Mouse (Mus musculus) limb, embryonic 14.5 days (tissue): ENCODE results near the gene Prpf31. TPM values are rescaled to one million over a fixed set of nuclear protein-coding genes. Genes with fewer than 3 reads are reported as not detected.
A peak's percentile ranks its signal among the peaks of the same experiment; 100 is the strongest.

Experiments
- ATAC-seq: fragments of 200-750 bp; cut with Nextera tagmentation; 2 replicates; pipeline ENCODE4 v1.8.0; 2017; ENCODE audit warnings: low read depth, moderate number of reproducible peaks, moderate TSS enrichment; ENCODE audit not compliant: low FRiP score
- DNase-seq: peaks from one replicate; pipeline ENCODE4 v3.0.0-alpha.2; 2015; ENCODE audit warnings: low spot score
- H3K27ac ChIP-seq: fragments of 300-500 bp; sonication (generic); replicated peaks from 2 replicates; pipeline ENCODE4 v1.5.1; 2014; ENCODE audit warnings: low read depth, mild to moderate bottlenecking, low read length, moderate library complexity, mixed read lengths
- H3K27me3 ChIP-seq: fragments of 300-500 bp; sonication (generic); 2 replicates; pipeline ENCODE4 v1.6.1; 2014; ENCODE audit warnings: low read length, mixed read lengths; ENCODE audit not compliant: control insufficient read depth, insufficient read depth
- H3K36me3 ChIP-seq: fragments of 300-500 bp; sonication (generic); 2 replicates; pipeline ENCODE4 v1.6.1; 2014; ENCODE audit warnings: mild to moderate bottlenecking, low read length, moderate library complexity, mixed read lengths; ENCODE audit not compliant: control insufficient read depth, insufficient read depth
- H3K4me1 ChIP-seq: fragments of 300-500 bp; sonication (generic); 2 replicates; pipeline ENCODE4 v1.6.1; 2014; ENCODE audit warnings: antibody characterized with exemption, low read length, mixed read lengths; ENCODE audit not compliant: control insufficient read depth, insufficient read depth
- H3K4me2 ChIP-seq: fragments of 300-500 bp; sonication (generic); replicated peaks from 2 replicates; pipeline ENCODE4 v1.6.1; 2014; ENCODE audit warnings: low read depth, mild to moderate bottlenecking, low read length, moderate library complexity; ENCODE audit not compliant: severe bottlenecking
- H3K4me3 ChIP-seq: fragments of 300-500 bp; sonication (generic); replicated peaks from 2 replicates; pipeline ENCODE4 v1.5.1; 2014; ENCODE audit warnings: low read length
- H3K9ac ChIP-seq: fragments of 300-500 bp; sonication (generic); 2 replicates; pipeline ENCODE4 v1.6.1; 2014; ENCODE audit warnings: mild to moderate bottlenecking, low read depth, low read length, moderate library complexity; ENCODE audit not compliant: severe bottlenecking
- H3K9me3 ChIP-seq: fragments of 300-500 bp; sonication (generic); 2 replicates; pipeline ENCODE4 v1.6.1; 2016; ENCODE audit warnings: low read length; ENCODE audit not compliant: control insufficient read depth
- POLR2A ChIP-seq: fragments of 200-500 bp; IDR thresholded peaks from 2 replicates; pipeline ENCODE4 v1.8.0; 2012; ENCODE audit warnings: inconsistent platforms, mild to moderate bottlenecking, moderate library complexity, borderline replicate concordance; ENCODE audit not compliant: insufficient read depth, insufficient read length; ENCODE audit errors: extremely low read depth
- WGBS: fragments of 180-500 bp; shearing (Covaris S2); extraction: QIAGEN DNeasy Blood & Tissue Kit; methylation state at CpG from one replicate; pipeline ENCODE4 v1.1.7; 2014; 5-methylcytosine and 5-hydroxymethylcytosine counted together
- polyA plus RNA-seq, 2 experiments: library from polyadenylated mRNA; depleted of rRNA in 1 of 2; stranded (reverse) in 1 of 2; unstranded in 1 of 2; fragments of >200 nt; fragmentation: Nextera tagmentation in 1 of 2; extraction: Ambion mirVana in 1 of 2; gene quantifications; 2 replicates each; pipeline versions ENCODE4 v1.2.1 to v1.2.3; 2012 to 2014

Prpf31 gene
- polyA plus RNA-seq, 2 experiments: 64.9 to 85.6 TPM

GRCm38 (mm10) chr7:3629030-3629429 lies 755 bp upstream of the Prpf31 start:
- WGBS: 28% methylated on average over 4 of the region's 4 CpGs

DNA sequence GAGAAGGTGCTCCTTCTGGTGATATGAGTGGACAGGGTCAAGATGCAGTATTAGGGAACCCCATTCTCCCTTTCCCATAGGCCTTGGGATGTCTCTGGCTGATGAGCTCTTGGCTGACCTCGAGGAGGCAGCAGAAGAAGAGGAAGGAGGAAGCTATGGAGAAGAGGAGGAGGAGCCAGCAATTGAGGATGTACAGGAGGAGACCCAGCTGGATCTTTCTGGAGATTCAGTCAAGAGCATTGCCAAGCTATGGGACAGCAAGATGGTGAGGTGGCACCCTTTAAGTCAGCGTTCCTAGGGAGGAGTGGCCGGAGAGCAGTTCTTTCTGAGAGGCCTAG lies 662 bp downstream of the Prpf31 start:
- ATAC-seq (no peak), DNase-seq (no peak)
- H3K27me3 ChIP-seq: no peaks in the 10 kb centered on the region
- 66% methylated on average over 3 of the region's 3 CpGs for WGBS
- peak overlapping the region; percentile 72 for H3K4me3 ChIP-seq
- peaks cover 20% of the 10 kb centered on the region for H3K4me1 ChIP-seq
- H3K9ac ChIP-seq: peak overlapping the region; percentile 71
- no peak overlapping the region for H3K27ac ChIP-seq
- peak overlapping the region; percentile 96 for H3K4me2 ChIP-seq
- peaks cover 23% of the 10 kb centered on the region for H3K36me3 ChIP-seq
- H3K9me3 ChIP-seq: no peaks in the 10 kb centered on the region
- TF ChIP-seq POLR2A: no peak

More at GRCm38 (mm10) chr7:3629030-3629429, 755 bp upstream of the Prpf31 start:
- no peak for DNase-seq
- H3K27ac ChIP-seq: no peak overlapping the region
- no peaks in the 10 kb centered on the region for H3K27me3 ChIP-seq
- peak overlapping the region; percentile 95 for H3K4me2 ChIP-seq
- H3K9ac ChIP-seq: peak overlapping the region; percentile 71
- TF ChIP-seq POLR2A: no peak
- H3K4me1 ChIP-seq: peaks cover 20% of the 10 kb centered on the region
- H3K4me3 ChIP-seq: peak overlapping the region; percentile 72
- ATAC-seq: no peak
- no peaks in the 10 kb centered on the region for H3K9me3 ChIP-seq
- peaks cover 20% of the 10 kb centered on the region for H3K36me3 ChIP-seq

DNA sequence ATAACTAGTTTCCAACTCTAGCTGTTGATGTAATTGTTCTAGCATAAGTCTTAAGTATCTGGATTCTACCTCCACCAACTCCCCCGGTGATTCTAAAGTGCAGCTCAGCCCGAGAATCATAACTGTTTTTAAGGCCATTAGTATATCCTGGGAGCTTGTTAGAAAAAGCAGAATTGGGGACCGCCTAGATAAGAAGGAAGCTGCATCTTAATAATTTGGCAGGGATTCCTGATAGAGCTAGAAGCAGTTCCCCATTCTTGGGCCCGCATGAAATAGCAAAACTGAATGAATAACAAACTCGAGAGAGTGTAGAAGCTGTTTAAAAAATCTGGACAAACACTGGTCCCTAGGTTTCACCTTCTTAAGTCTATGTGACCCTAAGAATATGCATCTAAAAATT lies 13.6 kb downstream of the Prpf31 start:
- Histone ChIP-seq H3K9me3 (no peaks in the 10 kb centered on the region), H3K4me2 (no peak overlapping the region), H3K27me3 (no peaks in the 10 kb centered on the region), H3K9ac (no peak overlapping the region), H3K36me3 (peaks cover 31% of the 10 kb centered on the region), H3K27ac (no peak overlapping the region), H3K4me1 (peaks cover 19% of the 10 kb centered on the region), H3K4me3 (no peak overlapping the region)
- ATAC-seq (no peak), DNase-seq (no peak)
- 70% methylated on average over 5 of the region's 5 CpGs for WGBS
- TF ChIP-seq POLR2A: no peak

- no peak for TF ChIP-seq POLR2A
- Histone ChIP-seq H3K27me3 (no peaks in the 10 kb centered on the region), H3K4me3 (peak overlapping the region; percentile 95), H3K9me3 (no peaks in the 10 kb centered on the region), H3K4me1 (peaks cover 23% of the 10 kb centered on the region), H3K36me3 (peaks cover 31% of the 10 kb centered on the region), H3K27ac (no peak overlapping the region), H3K4me2 (peak overlapping the region; percentile 47), H3K9ac (no peak overlapping the region)
- ATAC-seq (no peak), DNase-seq (no peak)
- whole genome bisulfite sequencing: 25% methylated on average over 9 of the region's 9 CpGs
Observed at GRCm38 (mm10) chr7:3643843-3644242, 14.1 kb downstream of the Prpf31 start.

DNA sequence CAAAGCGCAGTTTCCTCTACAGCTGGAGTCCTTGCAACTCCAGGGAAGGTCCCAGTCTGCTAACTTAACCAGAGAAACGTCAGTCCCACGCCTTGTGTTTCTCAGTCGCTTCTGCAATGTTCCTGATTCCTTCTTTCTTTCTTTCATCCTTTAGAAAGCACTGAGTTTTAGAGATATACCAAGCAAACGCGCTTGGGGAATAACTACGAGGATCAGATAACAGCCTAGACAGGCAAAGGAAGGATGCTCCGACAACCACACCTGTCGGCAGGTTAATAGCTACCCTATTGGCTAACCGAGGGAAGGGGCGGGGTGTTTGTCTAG lies 14.5 kb downstream of the Prpf31 start:
- peak overlapping the region; percentile 47 for H3K4me2 ChIP-seq
- no peaks in the 10 kb centered on the region for H3K27me3 ChIP-seq
- WGBS: 2% methylated on average over 11 of the region's 11 CpGs
- no peak overlapping the region for H3K9ac ChIP-seq
- TF ChIP-seq POLR2A: no peak
- 0 out of 2 replicates have a peak overlapping the region, but pooled peaks have one; percentile 45 for H3K27ac ChIP-seq
- H3K4me3 ChIP-seq: peak overlapping the region; percentile 95
- DNase-seq: no peak
- ATAC-seq: no peak
- peaks cover 27% of the 10 kb centered on the region for H3K4me1 ChIP-seq
- H3K9me3 ChIP-seq: no peaks in the 10 kb centered on the region
- peaks cover 30% of the 10 kb centered on the region for H3K36me3 ChIP-seq
